Mouse (Mus musculus) cerebellum, adult 2 months (tissue): ENCODE measurements around the gene Fign. TPM values are rescaled to one million over a fixed set of nuclear protein-coding genes. Genes with fewer than 3 reads are reported as not detected.

Experiments used
- DNase-seq, 2 experiments: peaks; one replicate each; pipeline ENCODE4 v3.0.0; 2021
- H3K27ac ChIP-seq: fragments of 200-500 bp; 2 replicates; pipeline ENCODE4 v1.5.1; 2012; ENCODE audit warnings: low read length, control low read depth, inconsistent platforms; ENCODE audit not compliant: insufficient read depth
- H3K27me3 ChIP-seq: fragments of 200-500 bp; 2 replicates; pipeline ENCODE4 v1.6.1; 2012; ENCODE audit warnings: inconsistent platforms, mild to moderate bottlenecking, low read length, moderate library complexity; ENCODE audit not compliant: control insufficient read depth, insufficient read depth
- H3K4me1 ChIP-seq: fragments of 200-500 bp; 2 replicates; pipeline ENCODE4 v1.6.1; 2011; ENCODE audit warnings: low read length; ENCODE audit not compliant: control insufficient read depth, insufficient read depth
- H3K4me3 ChIP-seq: fragments of 200-500 bp; replicated peaks from 2 replicates; pipeline ENCODE3; 2011; ENCODE audit warnings: mild to moderate bottlenecking, low read depth, low read length, control low read depth; ENCODE audit not compliant: insufficient read depth
- CTCF ChIP-seq: fragments of 200-500 bp; IDR thresholded peaks from 2 replicates; pipeline ENCODE4 v1.5.1; 2011; ENCODE audit warnings: low read depth, mild to moderate bottlenecking, control low read depth, low read length, moderate library complexity, borderline replicate concordance; ENCODE audit not compliant: insufficient read depth
- POLR2A ChIP-seq: fragments of 200-500 bp; IDR thresholded peaks from 2 replicates; pipeline ENCODE4 v1.6.1; 2011; ENCODE audit warnings: low read length, control low read depth, borderline replicate concordance; ENCODE audit not compliant: insufficient read depth
- WGBS: fragments of 180-500 bp; shearing (Covaris S2); methylation state at CpG from one replicate; pipeline ENCODE4 v1.1.7; 2018; 5-methylcytosine and 5-hydroxymethylcytosine counted together
- polyA plus RNA-seq: library from polyadenylated mRNA; depleted of rRNA; stranded (reverse); fragments of >200 nt; gene quantifications from 2 replicates; pipeline ENCODE4 v1.2.3, GENCODE M21; 2012

Fign gene
- polyA plus RNA-seq, 1 experiment: 2.5 TPM

GRCm38 (mm10) chr2:64077846-64078245 is 20.0 kb downstream of the Fign start:
- Histone ChIP-seq H3K27me3 (no peaks in the 10 kb centered on the region), H3K4me1 (no peaks in the 10 kb centered on the region), H3K4me3 (no peak overlapping the region), H3K27ac (no peak overlapping the region)
- TF ChIP-seq POLR2A (no peak), CTCF (no peak)
- WGBS: 69% methylated on average over 2 of the region's 2 CpGs
- no peak for DNase-seq

- Histone ChIP-seq H3K27me3 (no peaks in the 10 kb centered on the region), H3K27ac (no peak overlapping the region), H3K4me1 (no peaks in the 10 kb centered on the region), H3K4me3 (no peak overlapping the region)
- no peak for TF ChIP-seq POLR2A
- no peak for TF ChIP-seq CTCF
- no peak for DNase-seq
- 36% methylated on average over 6 of the region's 6 CpGs for WGBS
Observed at GRCm38 (mm10) chr2:64075873-64076272, 22.0 kb downstream of the Fign start.

- no peak for DNase-seq
- no peak overlapping the region for H3K4me3 ChIP-seq
Observed at GRCm38 (mm10) chr2:64074602-64075389, 23.0 kb downstream of the Fign start.

GRCm38 (mm10) chr2:64072158-64072557 is 25.7 kb downstream of the Fign start:
- TF ChIP-seq CTCF (no peak), POLR2A (no peak)
- H3K27me3 ChIP-seq: no peaks in the 10 kb centered on the region
- no peak for DNase-seq
- 27% methylated on average over 4 of the region's 4 CpGs for WGBS
- H3K4me3 ChIP-seq: no peak overlapping the region
- no peaks in the 10 kb centered on the region for H3K4me1 ChIP-seq
- H3K27ac ChIP-seq: no peak overlapping the region

More at GRCm38 (mm10) chr2:64074602-64075389, 23.0 kb downstream of the Fign start:
- TF ChIP-seq POLR2A: no peak
- WGBS: 65% methylated on average over 17 of the region's 17 CpGs
- Histone ChIP-seq H3K4me1 (no peaks in the 10 kb centered on the region), H3K27ac (no peak overlapping the region), H3K27me3 (no peaks in the 10 kb centered on the region)

DNA sequence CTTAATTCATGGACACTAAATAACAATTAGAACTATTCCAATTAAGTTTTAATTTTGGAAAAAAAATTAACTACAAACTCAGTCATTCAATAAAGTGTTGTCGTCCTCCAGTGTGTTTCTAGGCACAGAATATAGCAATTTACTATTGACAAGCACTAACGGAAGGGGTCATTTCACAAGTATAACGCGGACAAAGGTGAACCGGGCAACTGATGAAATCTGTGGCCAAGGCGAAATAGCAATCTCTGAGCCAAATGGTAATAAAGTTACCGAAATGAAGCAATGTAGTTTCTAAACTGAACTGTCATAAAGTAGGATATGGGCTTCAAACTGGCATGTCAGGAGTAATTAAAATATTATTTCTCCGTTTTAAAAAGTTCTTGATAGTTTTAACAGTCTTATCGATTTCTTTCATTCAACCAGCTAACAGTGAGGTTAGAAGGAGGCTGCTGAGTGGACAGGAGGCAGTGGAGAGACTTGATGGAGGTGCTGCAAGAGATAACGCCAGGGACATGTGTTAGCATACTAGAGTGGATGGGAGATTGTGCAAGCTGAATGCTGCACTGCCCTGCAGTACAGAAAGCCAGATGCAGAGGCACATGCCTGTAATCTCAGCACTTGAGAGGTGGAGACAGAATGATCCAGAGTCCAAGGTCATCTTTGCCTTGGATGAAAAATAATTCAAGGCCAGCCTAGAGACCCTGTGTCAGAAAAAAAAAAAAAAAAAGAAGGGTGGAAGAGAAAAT is 27.7 kb downstream of the Fign start:
- Histone ChIP-seq H3K27ac (no peak overlapping the region), H3K4me3 (no peak overlapping the region), H3K4me1 (no peaks in the 10 kb centered on the region), H3K27me3 (no peaks in the 10 kb centered on the region)
- DNase-seq: no peak
- 93% methylated on average over 10 of the region's 10 CpGs for WGBS
- no peak for TF ChIP-seq POLR2A
- no peak for TF ChIP-seq CTCF

DNA sequence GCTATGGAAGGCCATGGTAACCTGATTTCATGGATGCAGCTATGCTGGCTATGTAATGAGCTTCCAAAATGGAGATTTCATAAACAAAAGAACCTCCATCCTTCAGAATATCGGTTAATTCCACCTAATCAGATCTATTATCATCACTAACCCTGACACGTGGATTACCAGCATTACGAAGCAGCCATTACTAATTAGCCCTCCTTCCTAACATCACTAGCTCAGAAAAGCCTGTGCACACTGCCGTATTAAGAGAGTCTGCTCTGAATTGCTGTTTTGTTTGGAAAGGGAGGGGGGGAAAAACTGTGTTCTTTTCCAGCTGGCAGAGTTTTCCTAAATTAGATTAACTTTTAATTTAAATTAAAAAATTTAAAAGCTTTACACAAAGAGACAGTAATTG is 32.3 kb downstream of the Fign start:
- Histone ChIP-seq H3K27me3 (no peaks in the 10 kb centered on the region), H3K27ac (no peak overlapping the region), H3K4me1 (no peaks in the 10 kb centered on the region), H3K4me3 (no peak overlapping the region)
- 77% methylated on average over 4 of the region's 4 CpGs for WGBS
- TF ChIP-seq CTCF: no peak
- TF ChIP-seq POLR2A: no peak
- no peak for DNase-seq

DNA sequence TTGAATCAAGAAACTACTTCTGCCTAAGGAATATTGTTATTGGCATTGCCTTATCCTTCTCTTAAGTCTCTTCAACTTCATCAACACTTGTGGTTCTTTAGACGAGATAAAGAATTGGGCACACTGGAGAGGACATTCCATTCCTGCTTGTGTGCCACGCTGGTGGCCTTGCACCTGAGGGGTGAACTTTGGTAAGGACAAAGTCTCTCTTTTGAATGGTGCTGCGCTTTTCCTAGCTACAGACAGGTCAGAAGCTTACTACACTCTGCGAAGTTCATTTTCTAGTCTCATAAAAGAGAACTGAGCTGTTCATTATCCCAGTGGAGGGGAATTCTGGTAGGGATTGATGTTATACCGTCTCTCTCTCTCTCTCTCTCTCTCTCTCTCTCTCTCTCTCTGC is 38.4 kb downstream of the Fign start:
- H3K4me1 ChIP-seq: no peaks in the 10 kb centered on the region
- WGBS: 92% methylated on average over 5 of the region's 5 CpGs
- TF ChIP-seq CTCF (no peak), POLR2A (no peak)

GRCm38 (mm10) chr2:64048142-64048541 is 49.7 kb downstream of the Fign start:
- TF ChIP-seq CTCF (no peak), POLR2A (no peak)
- DNase-seq: no peak
- Histone ChIP-seq H3K27me3 (no peaks in the 10 kb centered on the region), H3K4me3 (no peak overlapping the region), H3K27ac (no peak overlapping the region), H3K4me1 (no peaks in the 10 kb centered on the region)
- 93% methylated on average over 2 of the region's 2 CpGs for WGBS

More for the DNA sequence above, 38.4 kb downstream of the Fign start:
- DNase-seq: no peak
- no peak overlapping the region for H3K4me3 ChIP-seq
- H3K27me3 ChIP-seq: no peaks in the 10 kb centered on the region
- H3K27ac ChIP-seq: no peak overlapping the region
